Mouse (Mus musculus) liver, embryonic 11.5 days (tissue): Measurements from ENCODE around the gene Morf4l2. TPM values are rescaled to one million over a fixed set of nuclear protein-coding genes. Genes with fewer than 3 reads are reported as not detected.

Experiments used
- ATAC-seq: fragments of 200-750 bp; cut with Nextera tagmentation; replicated peaks from 2 replicates; pipeline ENCODE4 v1.8.0; 2017; ENCODE audit warnings: moderate number of reproducible peaks, mild to moderate bottlenecking, moderate TSS enrichment, moderate library complexity; ENCODE audit not compliant: low FRiP score
- DNase-seq: peaks from one replicate; pipeline ENCODE4 v3.0.0-alpha.2; 2017; ENCODE audit warnings: low spot score
- H3K27ac ChIP-seq: fragments of 300-500 bp; sonication (generic); 2 replicates; pipeline ENCODE4 v1.5.1; 2014; ENCODE audit warnings: mild to moderate bottlenecking, low read depth, low read length, control low read depth
- H3K27me3 ChIP-seq: fragments of 300-500 bp; sonication (generic); replicated peaks from 2 replicates; pipeline ENCODE4 v1.6.1; 2014; ENCODE audit warnings: low read length, mixed read lengths; ENCODE audit not compliant: control insufficient read depth, insufficient read depth
- H3K36me3 ChIP-seq: fragments of 300-500 bp; sonication (generic); 2 replicates; pipeline ENCODE4 v1.6.1; 2014; ENCODE audit warnings: mild to moderate bottlenecking, low read length, moderate library complexity, mixed read lengths; ENCODE audit not compliant: control insufficient read depth, insufficient read depth
- H3K4me1 ChIP-seq: fragments of 300-500 bp; sonication (generic); replicated peaks from 2 replicates; pipeline ENCODE4 v1.6.1; 2014; ENCODE audit warnings: low read length, mixed read lengths; ENCODE audit not compliant: control insufficient read depth, insufficient read depth
- H3K4me2 ChIP-seq: fragments of 300-500 bp; sonication (generic); 2 replicates; pipeline ENCODE4 v1.6.1; 2014; ENCODE audit warnings: mild to moderate bottlenecking, control low read depth, moderate library complexity
- H3K4me3 ChIP-seq: fragments of 300-500 bp; sonication (generic); 2 replicates; pipeline ENCODE4 v1.5.1; 2014; ENCODE audit warnings: low read depth, low read length, control low read depth
- H3K9ac ChIP-seq: fragments of 300-500 bp; sonication (generic); 2 replicates; pipeline ENCODE4 v1.6.1; 2014; ENCODE audit warnings: low read depth, low read length, control low read depth
- H3K9me3 ChIP-seq: fragments of 300-500 bp; sonication (generic); 2 replicates; pipeline ENCODE4 v1.6.1; 2016; ENCODE audit warnings: low read length, inconsistent platforms, mixed read lengths; ENCODE audit not compliant: control insufficient read depth
- WGBS: fragments of 180-500 bp; shearing (Covaris S2); extraction: QIAGEN DNeasy Blood & Tissue Kit; methylation state at CpG from one replicate; pipeline ENCODE4 v1.1.7; 2014; 5-methylcytosine and 5-hydroxymethylcytosine counted together
- polyA plus RNA-seq: library from polyadenylated mRNA; unstranded; fragments of >200 nt; fragmentation: Nextera tagmentation; extraction: Ambion mirVana; gene quantifications from 2 replicates; pipeline ENCODE4 v1.2.1, GENCODE M21; 2014

The Morf4l2 gene
- polyA plus RNA-seq, 1 experiment from 2014 or later, result 419 TPM

DNA sequence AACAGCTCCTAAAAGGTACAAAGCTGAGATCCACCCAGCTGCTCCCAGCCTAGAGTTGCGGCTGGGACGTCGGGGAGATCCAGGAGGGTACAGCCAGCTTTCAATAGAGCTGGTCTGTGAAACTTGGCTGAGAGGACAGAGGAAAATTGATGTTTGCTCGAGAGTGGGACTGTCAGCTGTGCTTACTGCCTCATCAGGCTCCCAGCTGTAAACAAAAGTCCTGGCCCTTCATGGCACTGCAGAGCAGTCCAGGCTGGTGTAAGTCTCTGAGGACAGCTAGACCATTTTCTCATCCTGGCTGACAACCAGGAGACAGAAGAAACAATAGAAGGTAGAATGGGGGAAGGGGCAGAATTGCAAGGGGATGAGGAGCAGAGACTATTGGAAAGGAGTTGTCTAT is 5.8 kb upstream of the Morf4l2 start:
- H3K4me3 ChIP-seq, result no peak overlapping the region
- DNase-seq, result no peak
- no peak for ATAC-seq
- H3K9ac ChIP-seq, result no peak overlapping the region
- H3K4me1 ChIP-seq, result no peaks in the 10 kb centered on the region
- H3K36me3 ChIP-seq, result no peaks in the 10 kb centered on the region
- WGBS, result 73% methylated on average over 4 of the region's 4 CpGs
- H3K4me2 ChIP-seq, result no peak overlapping the region
- H3K9me3 ChIP-seq, result no peaks in the 10 kb centered on the region
- no peaks in the 10 kb centered on the region for H3K27me3 ChIP-seq
- no peak overlapping the region for H3K27ac ChIP-seq

- no peak overlapping the region for H3K4me3 ChIP-seq
- no peaks in the 10 kb centered on the region for H3K4me1 ChIP-seq
- DNase-seq, result no peak
- 72% methylated on average over 8 of the region's 8 CpGs for WGBS
- no peaks in the 10 kb centered on the region for H3K27me3 ChIP-seq
- H3K27ac ChIP-seq, result no peak overlapping the region
- no peak overlapping the region for H3K9ac ChIP-seq
- ATAC-seq, result no peak
- H3K9me3 ChIP-seq, result no peaks in the 10 kb centered on the region
- H3K4me2 ChIP-seq, result no peak overlapping the region
- no peaks in the 10 kb centered on the region for H3K36me3 ChIP-seq
Observed at GRCm38 (mm10) chrX:136744663-136745062, 1.2 kb upstream of the Morf4l2 start.

- H3K27ac ChIP-seq, result peak overlapping the region; percentile 79; the same call in 1 of the 2 replicates
- no peaks in the 10 kb centered on the region for H3K36me3 ChIP-seq
- H3K9ac ChIP-seq, result peak overlapping the region; percentile 63; the same call in 1 of the 2 replicates
- no peaks in the 10 kb centered on the region for H3K27me3 ChIP-seq
- no peaks in the 10 kb centered on the region for H3K9me3 ChIP-seq
- 0 out of 2 replicates have a peak, but pooled peaks cover 2% of the 10 kb centered on the region for H3K4me1 ChIP-seq
- H3K4me2 ChIP-seq, result peak overlapping the region; percentile 67
- 29% methylated on average over 5 of the region's 5 CpGs for WGBS
- DNase-seq (peak; percentile 30), ATAC-seq (no peak)
- H3K4me3 ChIP-seq, result peak overlapping the region; percentile 46; the same call in 1 of the 2 replicates
Observed at GRCm38 (mm10) chrX:136742661-136743103, 808 bp downstream of the Morf4l2 start.

DNA sequence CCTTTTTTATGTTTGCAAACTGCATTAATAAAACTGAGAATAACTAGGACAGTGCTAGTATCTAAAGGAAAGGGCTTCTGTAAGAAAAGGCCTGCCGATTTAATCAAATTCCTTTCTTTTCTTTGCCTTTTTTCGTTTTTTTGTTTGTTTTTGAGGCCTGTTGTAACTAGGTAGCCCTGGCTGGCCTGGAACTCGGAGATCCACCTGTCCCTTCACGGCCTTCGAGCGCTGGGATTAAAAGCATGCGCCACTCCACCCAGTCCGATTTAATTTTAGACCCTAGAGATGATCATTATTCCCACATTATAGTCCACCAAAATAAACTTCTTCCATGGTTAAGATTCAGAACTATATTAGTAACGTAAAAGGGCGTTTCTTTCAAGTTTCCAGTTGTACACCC is 1.2 kb downstream of the Morf4l2 start:
- peak overlapping the region; percentile 67 for H3K4me2 ChIP-seq
- 0 out of 2 replicates have a peak, but pooled peaks cover 2% of the 10 kb centered on the region for H3K4me1 ChIP-seq
- DNase-seq (no peak), ATAC-seq (no peak)
- WGBS, result 20% methylated on average over 10 of the region's 10 CpGs
- H3K27ac ChIP-seq, result peak overlapping the region; percentile 79
- no peaks in the 10 kb centered on the region for H3K36me3 ChIP-seq
- H3K27me3 ChIP-seq, result no peaks in the 10 kb centered on the region
- H3K9ac ChIP-seq, result peak overlapping the region; percentile 63
- no peaks in the 10 kb centered on the region for H3K9me3 ChIP-seq
- peak overlapping the region; percentile 46 for H3K4me3 ChIP-seq

DNA sequence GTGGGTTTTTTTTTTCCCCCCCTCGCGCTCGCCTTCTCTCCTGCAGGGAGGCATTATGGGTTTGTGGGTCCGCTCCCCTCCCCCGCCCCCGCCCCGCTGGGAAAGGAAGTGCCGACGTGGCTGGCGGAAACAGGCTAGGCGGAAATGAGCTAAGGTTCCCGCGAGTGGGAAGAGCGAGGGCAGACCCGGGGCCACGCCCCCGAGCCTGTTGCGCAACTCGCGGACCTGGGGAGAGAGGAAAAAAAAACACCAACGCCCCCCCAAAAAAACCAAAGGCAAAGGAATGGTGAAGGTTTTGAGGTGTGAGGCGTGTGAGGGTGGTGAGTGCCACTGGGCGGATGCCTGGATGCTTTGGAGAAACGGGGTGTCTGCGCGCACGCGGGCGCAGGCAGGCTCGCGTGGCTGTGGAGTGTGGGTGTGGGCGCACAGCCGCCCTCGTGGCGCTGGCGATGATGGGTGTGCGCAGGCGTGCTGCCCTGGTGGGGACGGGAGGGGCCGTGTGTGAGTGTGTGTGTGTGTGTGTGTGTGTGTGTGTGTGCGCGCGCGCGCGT is 1.8 kb downstream of the Morf4l2 start:
- ATAC-seq, result peak; percentile 79
- 18% methylated on average over 44 of the region's 46 CpGs for WGBS
- Histone ChIP-seq H3K27ac (peak overlapping the region; percentile 79), H3K4me2 (peak overlapping the region; percentile 67), H3K4me1 (0 out of 2 replicates have a peak, but pooled peaks cover 2% of the 10 kb centered on the region), H3K9ac (peak overlapping the region; percentile 63), H3K36me3 (no peaks in the 10 kb centered on the region), H3K27me3 (no peaks in the 10 kb centered on the region), H3K9me3 (no peaks in the 10 kb centered on the region), H3K4me3 (peak overlapping the region; percentile 46)
- peak; percentile 81 for DNase-seq

GRCm38 (mm10) chrX:136740791-136741650 is 2.5 kb downstream of the Morf4l2 start:
- H3K9me3 ChIP-seq, result no peaks in the 10 kb centered on the region
- ATAC-seq (peak; percentile 95), DNase-seq (peak; percentile 75)
- H3K4me2 ChIP-seq, result peak overlapping the region; percentile 67; the same call in 1 of the 2 replicates
- H3K9ac ChIP-seq, result peak overlapping the region; percentile 68
- peak overlapping the region; percentile 79 for H3K27ac ChIP-seq
- 0 out of 2 replicates have a peak, but pooled peaks cover 2% of the 10 kb centered on the region for H3K4me1 ChIP-seq
- peak overlapping the region; percentile 60 for H3K4me3 ChIP-seq
- WGBS, result 20% methylated on average over 39 of the region's 39 CpGs
- no peaks in the 10 kb centered on the region for H3K27me3 ChIP-seq
- no peaks in the 10 kb centered on the region for H3K36me3 ChIP-seq

DNA sequence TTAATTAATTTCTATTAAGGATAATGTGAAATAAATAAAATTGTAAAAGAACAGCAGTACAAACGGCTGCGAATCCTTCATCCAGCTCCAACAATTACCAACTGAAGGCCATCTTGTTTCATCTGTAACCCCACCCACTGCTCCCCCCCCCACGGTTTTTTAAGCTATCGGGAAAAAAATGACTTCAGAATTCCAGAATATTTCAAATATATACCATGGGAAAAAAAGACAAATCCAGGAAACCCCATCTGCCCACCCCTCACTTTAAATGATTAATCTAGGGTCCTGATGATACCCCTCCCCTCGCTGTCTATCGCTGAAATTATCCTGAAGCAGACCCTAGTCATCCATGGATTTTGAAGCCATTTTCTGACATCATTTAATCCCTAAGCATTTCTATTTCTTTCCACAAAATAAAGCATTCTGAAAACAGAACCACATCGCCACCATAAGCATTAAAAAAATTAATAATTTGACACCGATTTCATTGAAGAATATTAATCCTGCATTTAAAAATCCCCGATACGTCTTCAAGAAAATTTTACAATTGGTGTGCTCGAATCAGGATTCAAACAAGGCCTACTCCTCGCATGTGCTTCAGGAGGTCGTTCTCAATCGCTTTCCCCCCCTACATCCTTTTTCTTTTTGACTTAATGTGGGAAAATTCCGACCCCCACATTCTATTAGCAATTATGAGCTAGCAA is 3.3 kb downstream of the Morf4l2 start:
- Histone ChIP-seq H3K27ac (peak overlapping the region; percentile 59; the same call in 1 of the 2 replicates), H3K36me3 (no peaks in the 10 kb centered on the region), H3K4me1 (0 out of 2 replicates have a peak, but pooled peaks cover 2% of the 10 kb centered on the region), H3K4me3 (peak overlapping the region; percentile 60), H3K4me2 (peak overlapping the region; percentile 68), H3K27me3 (no peaks in the 10 kb centered on the region), H3K9me3 (no peaks in the 10 kb centered on the region), H3K9ac (peak overlapping the region; percentile 68)
- DNase-seq, result no peak
- 22% methylated on average over 15 of the region's 15 CpGs for WGBS
- ATAC-seq, result no peak

DNA sequence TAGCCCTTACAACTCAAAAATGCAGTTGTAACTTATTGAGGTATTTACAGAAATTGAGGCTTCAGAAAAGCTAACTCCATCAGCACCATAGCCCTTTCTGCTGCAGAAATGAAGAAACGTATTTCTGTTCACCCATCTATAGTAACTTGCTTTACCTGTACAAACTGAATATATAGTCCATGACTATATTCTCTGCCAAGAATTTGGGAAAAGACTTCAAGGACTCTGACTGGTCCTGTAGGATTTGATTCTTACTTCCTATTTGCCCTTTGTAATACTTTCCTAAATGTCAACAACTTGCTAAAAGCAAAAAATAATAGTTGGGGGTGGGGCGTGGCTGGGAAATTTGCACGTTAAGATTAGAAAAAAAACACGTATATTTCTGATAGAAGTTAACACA is 11.5 kb downstream of the Morf4l2 start:
- DNase-seq (no peak), ATAC-seq (no peak)
- WGBS, result 82% methylated on average over 4 of the region's 4 CpGs
- H3K27me3 ChIP-seq, result no peaks in the 10 kb centered on the region
- H3K4me2 ChIP-seq, result no peak overlapping the region
- H3K4me3 ChIP-seq, result no peak overlapping the region
- H3K9me3 ChIP-seq, result no peaks in the 10 kb centered on the region
- H3K4me1 ChIP-seq, result no peaks in the 10 kb centered on the region
- no peak overlapping the region for H3K9ac ChIP-seq
- no peaks in the 10 kb centered on the region for H3K36me3 ChIP-seq
- H3K27ac ChIP-seq, result no peak overlapping the region
